Mouse (Mus musculus): Measurements from ENCODE around the gene Ccdc69. TPM values are rescaled to one million over a fixed set of nuclear protein-coding genes. Genes with fewer than 3 reads are reported as not detected.
A peak's percentile ranks its signal among the peaks of the same experiment; 100 is the strongest.
"Not testable (repeated sequence)": the region's sequence is repeated elsewhere in the genome, so short reads cannot be mapped to it uniquely, and the experiment has no call there.

Ccdc69 gene
- 22.6 and 25.1 TPM in 2 replicates for polyA plus RNA-seq (2015; fragmentation: Nextera tagmentation; extraction: Ambion mirVana)

- Histone ChIP-seq H3K4me3 (ENCODE audit: low read length) (peak within 1 kb of the TSS; percentile 55), H3K9me3 (replicated peaks; ENCODE audit: control insufficient read depth, low read length) (peaks cover 2% of the 10 kb centered on the region; the same call in 1 of the 2 replicates), H3K9ac (ENCODE audit: low read length) (peak within 1 kb of the TSS; percentile 80), H3K4me2 (ENCODE audit: low read depth, low read length) (peak within 1 kb of the TSS; percentile 67), H3K36me3 (ENCODE audit: control insufficient read depth, insufficient read depth) (no peaks in the 10 kb centered on the region; the same call in 1 of the 2 replicates), H3K27ac (ENCODE audit: low read length) (peak within 1 kb of the TSS; percentile 94), H3K4me1 (ENCODE audit: control insufficient read depth, insufficient read depth, low read length) (peaks cover 45% of the 10 kb centered on the region), H3K27me3 (ENCODE audit: control insufficient read depth, insufficient read depth, low read length) (no peaks in the 10 kb centered on the region)
- WGBS: under 1% methylated on average over 50 of the region's 50 CpGs
- ATAC-seq (replicated peaks; ENCODE audit: extremely low read depth, insufficient read depth, low FRiP score): peak; percentile 75
Observed at GRCm38 (mm10) chr11:55077331-55078231, at the start of gene Ccdc69. Gene Ccdc69, minus strand, starts transcription at chr11:55078131.

- Histone ChIP-seq H3K4me3 (ENCODE audit: low read length) (no peak overlapping the region), H3K9me3 (replicated peaks; ENCODE audit: control insufficient read depth, low read length) (no peaks in the 10 kb centered on the region), H3K36me3 (ENCODE audit: control insufficient read depth, insufficient read depth) (no peaks in the 10 kb centered on the region), H3K9ac (ENCODE audit: low read length) (no peak overlapping the region), H3K4me1 (ENCODE audit: control insufficient read depth, insufficient read depth, low read length) (no peaks in the 10 kb centered on the region), H3K27ac (ENCODE audit: low read length) (no peak overlapping the region), H3K27me3 (ENCODE audit: control insufficient read depth, insufficient read depth, low read length) (no peaks in the 10 kb centered on the region), H3K4me2 (ENCODE audit: low read depth, low read length) (no peak overlapping the region)
- no peak for ATAC-seq (replicated peaks; ENCODE audit: extremely low read depth, insufficient read depth, low FRiP score)
- 66% methylated on average over 3 of the region's 3 CpGs for WGBS
Observed at GRCm38 (mm10) chr11:55126663-55127062, 48.7 kb upstream of the Ccdc69 start.

GRCm38 (mm10) chr11:55121430-55121829, 43.5 kb upstream of the Ccdc69 start:
- Histone ChIP-seq H3K27me3 (ENCODE audit: control insufficient read depth, insufficient read depth, low read length) (no peaks in the 10 kb centered on the region), H3K36me3 (ENCODE audit: control insufficient read depth, insufficient read depth) (no peaks in the 10 kb centered on the region), H3K4me3 (ENCODE audit: low read length) (no peak overlapping the region), H3K27ac (ENCODE audit: low read length) (peak overlapping the region; percentile 65), H3K9me3 (replicated peaks; ENCODE audit: control insufficient read depth, low read length) (no peaks in the 10 kb centered on the region; the same call in none of the 2 replicates), H3K4me1 (ENCODE audit: control insufficient read depth, insufficient read depth, low read length) (no peaks in the 10 kb centered on the region), H3K9ac (ENCODE audit: low read length) (no peak overlapping the region), H3K4me2 (ENCODE audit: low read depth, low read length) (no peak overlapping the region)
- no peak for ATAC-seq (replicated peaks; ENCODE audit: extremely low read depth, insufficient read depth, low FRiP score)
- WGBS: 81% methylated on average over 1 of the region's 1 CpGs

GRCm38 (mm10) chr11:55120821-55121271, 42.9 kb upstream of the Ccdc69 start:
- Histone ChIP-seq H3K27ac (ENCODE audit: low read length) (peak overlapping the region; percentile 65), H3K9ac (ENCODE audit: low read length) (no peak overlapping the region), H3K4me2 (ENCODE audit: low read depth, low read length) (no peak overlapping the region), H3K4me3 (ENCODE audit: low read length) (no peak overlapping the region), H3K9me3 (replicated peaks; ENCODE audit: control insufficient read depth, low read length) (no peaks in the 10 kb centered on the region; the same call in none of the 2 replicates), H3K27me3 (ENCODE audit: control insufficient read depth, insufficient read depth, low read length) (no peaks in the 10 kb centered on the region), H3K36me3 (ENCODE audit: control insufficient read depth, insufficient read depth) (no peaks in the 10 kb centered on the region), H3K4me1 (ENCODE audit: control insufficient read depth, insufficient read depth, low read length) (no peaks in the 10 kb centered on the region)
- WGBS: 75% methylated on average over 8 of the region's 8 CpGs
- peak; percentile 49; the same call in 1 of the 2 replicates for ATAC-seq (replicated peaks; ENCODE audit: extremely low read depth, insufficient read depth, low FRiP score)

GRCm38 (mm10) chr11:55120279-55120678, 42.3 kb upstream of the Ccdc69 start:
- Histone ChIP-seq H3K9me3 (replicated peaks; ENCODE audit: control insufficient read depth, low read length) (no peaks in the 10 kb centered on the region; the same call in none of the 2 replicates), H3K27me3 (ENCODE audit: control insufficient read depth, insufficient read depth, low read length) (no peaks in the 10 kb centered on the region), H3K9ac (ENCODE audit: low read length) (no peak overlapping the region), H3K4me3 (ENCODE audit: low read length) (no peak overlapping the region), H3K27ac (ENCODE audit: low read length) (peak overlapping the region; percentile 65), H3K4me1 (ENCODE audit: control insufficient read depth, insufficient read depth, low read length) (no peaks in the 10 kb centered on the region), H3K36me3 (ENCODE audit: control insufficient read depth, insufficient read depth) (no peaks in the 10 kb centered on the region), H3K4me2 (ENCODE audit: low read depth, low read length) (no peak overlapping the region)
- no peak for ATAC-seq (replicated peaks; ENCODE audit: extremely low read depth, insufficient read depth, low FRiP score)

- Histone ChIP-seq H3K36me3 (ENCODE audit: control insufficient read depth, insufficient read depth) (no peaks in the 10 kb centered on the region), H3K4me2 (ENCODE audit: low read depth, low read length) (no peak overlapping the region), H3K4me3 (ENCODE audit: low read length) (no peak overlapping the region), H3K27ac (ENCODE audit: low read length) (no peak overlapping the region), H3K9me3 (replicated peaks; ENCODE audit: control insufficient read depth, low read length) (no peaks in the 10 kb centered on the region; the same call in none of the 2 replicates), H3K4me1 (ENCODE audit: control insufficient read depth, insufficient read depth, low read length) (peaks cover 9% of the 10 kb centered on the region), H3K27me3 (ENCODE audit: control insufficient read depth, insufficient read depth, low read length) (no peaks in the 10 kb centered on the region), H3K9ac (ENCODE audit: low read length) (no peak overlapping the region)
- ATAC-seq (replicated peaks; ENCODE audit: extremely low read depth, insufficient read depth, low FRiP score): no peak
- WGBS: 85% methylated on average over 2 of the region's 2 CpGs
Observed at GRCm38 (mm10) chr11:55117031-55117430, 39.1 kb upstream of the Ccdc69 start.

GRCm38 (mm10) chr11:55116004-55116403, 38.1 kb upstream of the Ccdc69 start:
- Histone ChIP-seq H3K27ac (ENCODE audit: low read length) (no peak overlapping the region), H3K4me2 (ENCODE audit: low read depth, low read length) (no peak overlapping the region), H3K9me3 (replicated peaks; ENCODE audit: control insufficient read depth, low read length) (no peaks in the 10 kb centered on the region; the same call in none of the 2 replicates), H3K9ac (ENCODE audit: low read length) (no peak overlapping the region), H3K4me3 (ENCODE audit: low read length) (no peak overlapping the region), H3K27me3 (ENCODE audit: control insufficient read depth, insufficient read depth, low read length) (no peaks in the 10 kb centered on the region), H3K4me1 (ENCODE audit: control insufficient read depth, insufficient read depth, low read length) (peaks cover 9% of the 10 kb centered on the region), H3K36me3 (ENCODE audit: control insufficient read depth, insufficient read depth) (no peaks in the 10 kb centered on the region)
- WGBS: 91% methylated on average over 3 of the region's 3 CpGs
- ATAC-seq (replicated peaks; ENCODE audit: extremely low read depth, insufficient read depth, low FRiP score): no peak

GRCm38 (mm10) chr11:55114291-55114690, 36.4 kb upstream of the Ccdc69 start:
- Histone ChIP-seq H3K4me3 (ENCODE audit: low read length) (no peak overlapping the region), H3K27ac (ENCODE audit: low read length) (peak overlapping the region; percentile 41), H3K36me3 (ENCODE audit: control insufficient read depth, insufficient read depth) (no peaks in the 10 kb centered on the region), H3K4me2 (ENCODE audit: low read depth, low read length) (no peak overlapping the region), H3K27me3 (ENCODE audit: control insufficient read depth, insufficient read depth, low read length) (no peaks in the 10 kb centered on the region), H3K9ac (ENCODE audit: low read length) (no peak overlapping the region), H3K4me1 (ENCODE audit: control insufficient read depth, insufficient read depth, low read length) (peaks cover 9% of the 10 kb centered on the region), H3K9me3 (replicated peaks; ENCODE audit: control insufficient read depth, low read length) (no peaks in the 10 kb centered on the region; the same call in none of the 2 replicates)
- 37% methylated on average over 2 of the region's 2 CpGs for WGBS
- ATAC-seq (replicated peaks; ENCODE audit: extremely low read depth, insufficient read depth, low FRiP score): no peak

GRCm38 (mm10) chr11:55113861-55114250, 35.9 kb upstream of the Ccdc69 start:
- H3K36me3 ChIP-seq (ENCODE audit: control insufficient read depth, insufficient read depth); H3K9ac ChIP-seq (ENCODE audit: low read length); H3K4me1 ChIP-seq (ENCODE audit: control insufficient read depth, insufficient read depth, low read length); H3K9me3 ChIP-seq (replicated peaks; ENCODE audit: control insufficient read depth, low read length); H3K27me3 ChIP-seq (ENCODE audit: control insufficient read depth, insufficient read depth, low read length); H3K4me2 ChIP-seq (ENCODE audit: low read depth, low read length); H3K4me3 ChIP-seq (ENCODE audit: low read length): not testable (repeated sequence)
- 25% methylated on average over 4 of the region's 4 CpGs for WGBS
- ATAC-seq (replicated peaks; ENCODE audit: extremely low read depth, insufficient read depth, low FRiP score): peak; percentile 66
- H3K27ac ChIP-seq (ENCODE audit: low read length): peak overlapping the region; percentile 63

All from heart, embryonic 16.5 days (tissue).